Mouse (Mus musculus): ENCODE results near the gene Clp1. TPM values are rescaled to one million over a fixed set of nuclear protein-coding genes. Genes with fewer than 3 reads are reported as not detected.

Clp1 gene
- total RNA-seq, 2 experiments from 2014 or later = 4.9 to 5.8 TPM

Small RNA genes lying within 50 kb of the gene (microRNA-seq; reads per million reads assigned to microRNA genes)
- gene Mir130a = 2,535 to 5,055 reads per million in 2 experiments

Other genes with a start within 250 kb of the Clp1 start
- gene Ctnnd1, start 76.6 kb downstream of the Clp1 start, total RNA-seq (2021) = 100 to 1,000 TPM in 1 of 2 experiments, 10 to 100 TPM in 1; 92.4 to 107 TPM
- gene Btbd18, start 68.3 kb downstream of the Clp1 start, total RNA-seq (2021) = not detected
- 10 to 100 TPM; 31.4 to 32.8 TPM for gene Selenoh, start 56.6 kb downstream of the Clp1 start, total RNA-seq (2021)
- 10 to 100 TPM in 1 of 2 experiments, 1 to 10 TPM in 1; 4.3 to 11.7 TPM for gene Gm28635, start 49.3 kb downstream of the Clp1 start, total RNA-seq (2021)
- gene Med19, start 48.9 kb downstream of the Clp1 start, total RNA-seq (2021) = 10 to 100 TPM; 13.9 to 15.0 TPM
- 100 to 1,000 TPM; 109 to 113 TPM for gene Tmx2, start 48.2 kb downstream of the Clp1 start, total RNA-seq (2021)
- gene Zdhhc5, start 12.2 kb downstream of the Clp1 start, total RNA-seq (2021) = 10 to 100 TPM; 57.7 to 62.4 TPM
- 1 to 10 TPM in 1 of 2 experiments, under 1 TPM in 1; 0.93 to 1.3 TPM for gene Ypel4, start 6.7 kb upstream of the Clp1 start, total RNA-seq (2021)
- gene Gm19426, start 16.3 kb upstream of the Clp1 start, total RNA-seq (2021) = 1 to 10 TPM; 1.6 to 2.2 TPM
- 10 to 100 TPM; 58.8 to 72.1 TPM for gene Serping1, start 48.1 kb upstream of the Clp1 start, total RNA-seq (2021)
- gene Ube2l6, start 71.5 kb upstream of the Clp1 start, total RNA-seq (2021) = 10 to 100 TPM; 67.6 to 87.8 TPM
- under 1 TPM in 1 of 2 experiments, not detected in 1; 0.14 TPM for gene Smtnl1, start 95.3 kb upstream of the Clp1 start, total RNA-seq (2021)
- gene Timm10, start 99.6 kb upstream of the Clp1 start, total RNA-seq (2021) = 100 to 1,000 TPM in 1 of 2 experiments, 10 to 100 TPM in 1; 78.1 to 101 TPM
- 1 to 10 TPM; 2.9 to 3.6 TPM for gene Slc43a1, start 111.5 kb upstream of the Clp1 start, total RNA-seq (2021)
- gene Rtn4rl2, start 159.4 kb upstream of the Clp1 start, total RNA-seq (2021) = 1 to 10 TPM; 4.7 to 4.9 TPM
- gene Slc43a3, start 209.2 kb upstream of the Clp1 start, total RNA-seq (2021) = 100 to 1,000 TPM; 101 to 105 TPM